Mouse (Mus musculus): ENCODE results near the gene Gng12. TPM values are rescaled to one million over a fixed set of nuclear protein-coding genes. Genes with fewer than 3 reads are reported as not detected.

Gene Gng12
- polyA plus RNA-seq, 1 experiment = 32.4 TPM

GRCm38 (mm10) chr6:67056108-67056888, 160.1 kb downstream of the Gng12 start:
- DNase-seq (ENCODE audit: low read depth) = no peak

- no peak for DNase-seq (ENCODE audit: low read depth)
These were observed 160.8 kb downstream of the Gng12 start for GRCm38 (mm10) chr6:67056889-67057564.

- DNase-seq (ENCODE audit: low read depth) = no peak
These were observed 161.4 kb downstream of the Gng12 start for GRCm38 (mm10) chr6:67057574-67057973.

- DNase-seq (ENCODE audit: low read depth) = no peak
These were observed 161.9 kb downstream of the Gng12 start for GRCm38 (mm10) chr6:67057991-67058696.

GRCm38 (mm10) chr6:67060057-67060456, 163.9 kb downstream of the Gng12 start:
- no peak for DNase-seq (ENCODE audit: low read depth)

- no peak for DNase-seq (ENCODE audit: low read depth)
These were observed 173.1 kb downstream of the Gng12 start for GRCm38 (mm10) chr6:67069219-67069762.

- DNase-seq (ENCODE audit: low read depth) = no peak
These were observed 173.7 kb downstream of the Gng12 start for GRCm38 (mm10) chr6:67069800-67070315.

Other genes with a start within 250 kb of the Gng12 start
- not detected in 2 replicates for gene Vmn1r35, start 210.5 kb upstream of the Gng12 start, polyA plus RNA-seq (2012; rRNA removed)
- not detected in 2 replicates for gene Vmn1r36, start 177.2 kb upstream of the Gng12 start, polyA plus RNA-seq (2012; rRNA removed)
- not detected in 2 replicates for gene Vmn1r37, start 167.0 kb upstream of the Gng12 start, polyA plus RNA-seq (2012; rRNA removed)
- not detected in 2 replicates for gene Vmn1r38, start 113.8 kb upstream of the Gng12 start, polyA plus RNA-seq (2012; rRNA removed)
- not detected in 2 replicates for gene Vmn1r39, start 85.8 kb upstream of the Gng12 start, polyA plus RNA-seq (2012; rRNA removed)
- 25.9 and 31.7 TPM in 2 replicates for gene Gadd45a, start 141.1 kb downstream of the Gng12 start, polyA plus RNA-seq (2012; rRNA removed)